Mouse (Mus musculus) embryonic facial prominence, embryonic 13.5 days (tissue): ENCODE results near the gene Ngdn. TPM values are rescaled to one million over a fixed set of nuclear protein-coding genes. Genes with fewer than 3 reads are reported as not detected.
A peak's percentile ranks its signal among the peaks of the same experiment; 100 is the strongest.
"Not testable (repeated sequence)": the region's sequence is repeated elsewhere in the genome, so short reads cannot be mapped to it uniquely, and the experiment has no call there.

Source experiments
- ATAC-seq: fragments of 200-750 bp; cut with Nextera tagmentation; 2 replicates; pipeline ENCODE4 v1.8.0; 2017; ENCODE audit warnings: low read depth; ENCODE audit not compliant: insufficient number of reproducible peaks, insufficient read depth, low FRiP score, low TSS enrichment
- H3K27ac ChIP-seq: fragments of 300-500 bp; sonication (generic); 2 replicates; pipeline ENCODE4 v1.5.1; 2015; ENCODE audit warnings: moderate library complexity, mild to moderate bottlenecking, inconsistent platforms
- H3K27me3 ChIP-seq: fragments of 300-500 bp; sonication (generic); 2 replicates; pipeline ENCODE4 v1.6.1; 2015; ENCODE audit warnings: mild to moderate bottlenecking, inconsistent platforms
- H3K36me3 ChIP-seq: fragments of 300-500 bp; sonication (generic); 2 replicates; pipeline ENCODE4 v1.6.1; 2015; ENCODE audit warnings: mild to moderate bottlenecking, inconsistent platforms
- H3K4me1 ChIP-seq: fragments of 300-500 bp; sonication (generic); 2 replicates; pipeline ENCODE4 v1.6.1; 2015; ENCODE audit warnings: inconsistent platforms
- H3K4me2 ChIP-seq: fragments of 300-500 bp; sonication (generic); 2 replicates; pipeline ENCODE4 v1.6.1; 2015; ENCODE audit warnings: moderate library complexity, mild to moderate bottlenecking, inconsistent platforms
- H3K4me3 ChIP-seq: fragments of 300-500 bp; sonication (generic); 2 replicates; pipeline ENCODE4 v1.5.1; 2015; ENCODE audit warnings: mild to moderate bottlenecking, inconsistent platforms
- H3K9ac ChIP-seq: fragments of 300-500 bp; sonication (generic); 2 replicates; pipeline ENCODE4 v1.6.1; 2015; ENCODE audit warnings: mild to moderate bottlenecking, inconsistent platforms
- H3K9me3 ChIP-seq: fragments of 300-500 bp; sonication (generic); 2 replicates; pipeline ENCODE4 v1.6.1; 2016; ENCODE audit warnings: inconsistent platforms
- WGBS: fragments of 180-500 bp; shearing (Covaris S2); methylation state at CpG from one replicate; pipeline ENCODE4 v1.1.7; 2015; ENCODE audit warnings: mixed read lengths; 5-methylcytosine and 5-hydroxymethylcytosine counted together
- polyA plus RNA-seq: library from polyadenylated mRNA; unstranded; fragments of >200 nt; fragmentation: Nextera tagmentation; extraction: Ambion mirVana; gene quantifications from 2 replicates; pipeline ENCODE4 v1.2.1, GENCODE M21; 2015

Ngdn gene
- polyA plus RNA-seq: 82.4 and 84.5 TPM in 2 replicates

DNA sequence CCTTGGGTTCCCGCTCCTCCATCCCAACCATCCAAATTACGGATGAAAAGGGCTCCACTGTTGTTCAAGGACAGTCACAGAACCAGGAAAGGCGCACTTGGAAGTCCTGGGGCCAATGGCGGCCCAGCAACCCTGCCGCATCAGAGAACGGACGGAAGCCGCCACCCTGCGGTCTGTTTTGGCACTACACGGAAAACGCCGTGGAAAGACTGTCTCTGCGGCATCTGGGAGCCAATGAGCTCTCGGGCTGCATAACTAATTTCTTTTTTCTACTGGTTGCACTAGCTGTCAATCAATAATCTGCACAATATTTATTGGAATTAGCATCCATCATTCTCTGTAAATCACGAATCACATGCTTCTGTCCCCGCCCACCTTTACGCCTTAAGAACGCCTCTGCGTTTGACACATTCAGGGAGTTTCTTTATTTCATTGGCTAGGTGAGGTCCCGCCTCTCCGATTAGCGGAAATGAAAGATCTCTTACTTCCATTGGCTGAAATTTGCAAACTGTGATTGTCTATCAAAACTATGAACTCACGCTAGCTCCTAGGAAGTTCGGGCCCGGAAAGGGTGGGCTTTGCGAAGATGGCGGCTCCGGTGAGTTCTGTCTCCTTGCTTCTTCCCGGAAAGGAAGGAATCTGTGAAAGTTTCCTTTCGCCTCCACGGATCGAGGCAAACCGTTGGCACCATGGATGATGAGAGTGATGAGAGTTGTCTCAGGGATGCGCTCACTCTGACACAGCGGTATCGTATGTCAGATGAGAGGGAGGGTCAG is at the start of gene Ngdn:
Gene Ngdn (plus strand): TSS at position 464 of the 776 bp plus-strand sequence.
- Histone ChIP-seq H3K4me1 (no peaks in the 10 kb centered on the region), H3K9ac (peak within 1 kb of the TSS; percentile 91), H3K4me2 (peak within 1 kb of the TSS; percentile 83), H3K27me3 (no peaks in the 10 kb centered on the region), H3K27ac (peak within 1 kb of the TSS; percentile 95), H3K9me3 (no peaks in the 10 kb centered on the region), H3K36me3 (peaks cover 18% of the 10 kb centered on the region), H3K4me3 (peak within 1 kb of the TSS; percentile 86)
- ATAC-seq: peak; percentile 95
- under 1% methylated on average over 36 of the region's 36 CpGs for WGBS

DNA sequence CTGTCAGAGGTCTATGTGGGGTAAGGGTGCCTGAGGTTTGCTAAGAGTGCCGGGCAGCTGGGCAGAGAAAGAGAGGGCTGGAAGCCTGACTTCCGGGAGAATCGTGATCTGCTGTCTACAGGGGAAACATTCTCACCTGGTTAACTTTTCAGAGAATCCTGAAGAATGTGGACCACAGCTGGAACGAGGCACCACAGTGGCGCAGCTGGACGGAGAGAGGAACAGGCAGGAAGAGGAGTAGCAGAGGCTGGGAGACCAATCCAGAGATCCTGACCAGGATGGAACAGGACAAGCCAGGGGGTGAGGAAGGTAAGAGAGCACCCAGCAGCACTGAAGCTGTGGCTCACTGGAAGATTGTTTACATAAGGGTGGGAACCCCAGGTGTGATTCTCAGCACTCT is 49.6 kb upstream of the Ngdn start:
- H3K27ac ChIP-seq: no peak overlapping the region
- H3K27me3 ChIP-seq: no peaks in the 10 kb centered on the region
- no peak overlapping the region for H3K4me2 ChIP-seq
- no peak overlapping the region for H3K9ac ChIP-seq
- H3K36me3 ChIP-seq: no peaks in the 10 kb centered on the region
- H3K4me3 ChIP-seq: no peak overlapping the region
- 0 out of 2 replicates have a peak, but pooled peaks cover 3% of the 10 kb centered on the region for H3K4me1 ChIP-seq
- no peaks in the 10 kb centered on the region for H3K9me3 ChIP-seq
- no peak for ATAC-seq
- WGBS: 59% methylated on average over 6 of the region's 6 CpGs

DNA sequence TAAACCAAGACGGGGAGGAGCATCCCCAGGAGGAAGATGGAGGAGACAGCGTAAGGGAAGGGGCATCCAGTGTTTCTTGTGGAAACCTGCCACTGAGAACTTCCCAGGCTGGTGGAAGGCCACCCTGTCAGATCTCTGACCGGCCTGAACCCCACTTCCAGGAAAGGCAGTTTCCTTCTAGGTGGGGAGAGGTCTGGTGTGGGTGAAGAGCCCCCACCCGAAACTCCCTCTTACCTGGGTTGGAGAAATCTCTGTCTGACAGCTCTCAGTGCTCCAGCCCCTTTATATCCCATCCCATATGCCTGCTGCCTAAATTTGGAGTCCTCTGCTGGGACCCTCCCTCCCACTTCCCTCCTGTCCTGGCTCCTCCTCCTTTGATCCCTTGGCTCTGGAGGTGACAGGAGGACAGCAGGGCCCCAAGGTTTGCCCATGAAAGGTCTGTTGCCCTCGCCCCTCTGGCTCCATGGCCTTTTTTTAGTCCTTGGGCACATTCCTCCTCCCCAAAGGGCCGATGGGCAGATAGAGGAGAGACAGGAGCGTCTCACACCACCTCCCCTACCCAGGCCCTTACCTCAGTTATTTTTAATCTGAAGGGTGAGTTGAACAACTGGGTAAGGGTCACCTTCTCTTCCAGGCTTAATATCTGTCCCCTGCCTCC is 48.8 kb upstream of the Ngdn start, which contains the start of gene Myh6:
Gene Myh6 (minus strand): TSS at position 608 of the 658 bp plus-strand sequence.
- Histone ChIP-seq H3K9me3 (no peaks in the 10 kb centered on the region), H3K9ac (no peak within 1 kb of the TSS), H3K4me3 (no peak within 1 kb of the TSS), H3K36me3 (no peaks in the 10 kb centered on the region), H3K27ac (no peak within 1 kb of the TSS), H3K27me3 (no peaks in the 10 kb centered on the region), H3K4me1 (no peaks in the 10 kb centered on the region), H3K4me2 (no peak within 1 kb of the TSS)
- no peak for ATAC-seq
- 71% methylated on average over 7 of the region's 7 CpGs for WGBS

DNA sequence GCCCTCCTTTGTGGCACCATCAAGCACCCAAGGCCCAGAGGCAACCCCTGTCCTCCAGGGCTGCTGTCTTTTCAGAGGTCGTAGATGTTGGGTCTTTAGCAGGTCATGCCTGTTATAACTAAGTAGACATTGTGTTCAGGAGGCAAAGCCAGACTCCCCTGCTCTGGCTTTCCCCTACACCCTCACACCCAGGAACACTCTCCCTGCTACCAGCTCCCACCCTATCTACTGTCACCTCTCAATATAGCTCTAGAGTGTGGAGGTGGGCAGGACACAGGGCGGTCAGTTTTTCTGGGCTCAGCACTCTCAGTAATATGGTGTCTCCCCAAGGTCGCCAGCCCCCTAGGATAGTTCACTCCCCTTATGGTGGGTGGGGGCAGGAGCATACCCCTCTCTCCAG is 47.4 kb upstream of the Ngdn start:
- no peak overlapping the region for H3K4me2 ChIP-seq
- 83% methylated on average over 3 of the region's 3 CpGs for WGBS
- H3K9me3 ChIP-seq: no peaks in the 10 kb centered on the region
- no peaks in the 10 kb centered on the region for H3K36me3 ChIP-seq
- no peak overlapping the region for H3K9ac ChIP-seq
- no peak for ATAC-seq
- no peak overlapping the region for H3K27ac ChIP-seq
- H3K27me3 ChIP-seq: no peaks in the 10 kb centered on the region
- no peak overlapping the region for H3K4me3 ChIP-seq
- H3K4me1 ChIP-seq: no peaks in the 10 kb centered on the region

DNA sequence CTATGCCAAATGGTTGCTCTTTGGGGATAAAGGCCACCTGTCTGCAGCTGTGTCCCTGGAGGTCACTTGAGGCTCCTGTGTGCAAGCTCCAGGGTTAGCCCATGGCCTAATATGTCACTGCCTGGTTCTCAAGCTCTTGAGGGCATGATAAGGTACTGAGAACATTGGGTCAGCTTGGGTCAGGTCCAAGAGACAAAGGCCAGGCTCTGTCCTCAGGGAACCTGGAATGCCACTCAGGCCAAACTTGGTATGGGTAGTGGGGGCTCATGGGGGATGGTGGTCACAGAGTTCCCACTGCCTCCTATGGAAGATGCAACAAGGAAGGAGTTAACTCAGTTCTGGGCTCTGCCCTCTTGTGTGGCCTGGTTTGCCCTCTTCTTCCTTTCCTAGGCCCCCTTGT is 46.9 kb upstream of the Ngdn start:
- Histone ChIP-seq H3K27ac (no peak overlapping the region), H3K4me3 (no peak overlapping the region), H3K27me3 (no peaks in the 10 kb centered on the region), H3K4me1 (no peaks in the 10 kb centered on the region), H3K9me3 (no peaks in the 10 kb centered on the region), H3K4me2 (no peak overlapping the region), H3K9ac (no peak overlapping the region), H3K36me3 (no peaks in the 10 kb centered on the region)
- no peak for ATAC-seq

DNA sequence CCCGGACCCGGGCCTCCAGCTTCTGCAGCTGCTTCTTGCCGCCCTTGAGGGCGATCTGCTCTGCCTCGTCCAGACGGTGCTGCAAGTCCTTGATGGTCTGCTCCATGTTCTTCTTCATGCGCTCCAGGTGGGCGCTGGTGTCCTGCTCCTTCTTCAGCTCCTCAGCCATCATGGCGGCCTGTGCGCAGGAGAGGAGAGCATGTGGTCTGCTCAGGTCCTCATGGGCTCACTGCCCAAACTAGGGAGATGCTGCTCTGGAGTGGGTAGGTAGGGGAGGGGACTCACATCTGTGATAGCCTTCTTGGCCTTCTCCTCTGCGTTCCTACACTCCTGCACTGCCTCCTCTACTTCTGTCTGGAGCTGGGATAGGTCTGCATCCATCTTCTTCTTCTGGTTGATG is 42.5 kb upstream of the Ngdn start:
- not testable (repeated sequence) for H3K36me3 ChIP-seq, H3K27ac ChIP-seq, ATAC-seq, H3K4me1 ChIP-seq, H3K9ac ChIP-seq, H3K27me3 ChIP-seq, H3K4me2 ChIP-seq, H3K4me3 ChIP-seq, H3K9me3 ChIP-seq
- WGBS: 86% methylated on average over 9 of the region's 11 CpGs

DNA sequence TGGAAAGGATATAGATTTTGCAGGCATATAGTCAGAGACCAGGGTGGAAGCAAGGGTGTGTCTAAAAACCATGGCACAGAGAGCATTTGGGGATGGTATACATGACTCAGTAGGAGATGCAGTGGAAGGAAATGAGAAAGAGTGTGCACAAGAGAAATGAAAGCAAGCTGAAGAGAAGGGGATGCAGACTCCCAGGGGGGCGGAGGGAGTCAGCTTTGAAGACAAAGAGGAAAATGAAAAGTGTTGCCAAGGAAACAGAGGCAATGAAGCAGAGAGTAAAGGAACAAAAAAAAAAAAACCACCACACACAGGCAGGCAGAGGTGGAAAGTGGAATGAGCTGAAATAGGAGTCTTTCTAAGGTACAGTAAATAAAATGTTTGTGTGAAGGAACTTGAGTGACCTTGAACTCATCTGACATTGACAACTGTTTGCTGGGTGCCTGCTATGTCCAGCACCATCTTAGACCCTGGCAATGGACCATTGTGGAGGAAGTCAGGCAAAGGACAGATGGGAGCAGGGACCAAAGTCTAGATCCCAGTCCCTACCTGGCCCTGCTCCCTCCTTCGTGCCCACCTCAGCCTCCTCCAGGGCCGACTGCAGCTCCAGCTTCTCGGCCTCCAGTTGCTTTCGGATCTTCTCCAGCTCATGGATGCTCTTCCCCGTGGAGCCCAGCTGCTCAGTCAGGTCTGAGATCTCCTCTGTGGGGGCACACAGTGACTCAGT is 41.0 kb upstream of the Ngdn start:
- Histone ChIP-seq H3K4me1 (no peaks in the 10 kb centered on the region; the same call in 1 of the 2 replicates), H3K4me3 (no peak overlapping the region), H3K27ac (no peak overlapping the region), H3K9ac (no peak overlapping the region), H3K36me3 (no peaks in the 10 kb centered on the region), H3K27me3 (peaks cover 4% of the 10 kb centered on the region; the same call in 1 of the 2 replicates), H3K4me2 (no peak overlapping the region), H3K9me3 (no peaks in the 10 kb centered on the region)
- no peak for ATAC-seq
- WGBS: 74% methylated on average over 6 of the region's 6 CpGs

DNA sequence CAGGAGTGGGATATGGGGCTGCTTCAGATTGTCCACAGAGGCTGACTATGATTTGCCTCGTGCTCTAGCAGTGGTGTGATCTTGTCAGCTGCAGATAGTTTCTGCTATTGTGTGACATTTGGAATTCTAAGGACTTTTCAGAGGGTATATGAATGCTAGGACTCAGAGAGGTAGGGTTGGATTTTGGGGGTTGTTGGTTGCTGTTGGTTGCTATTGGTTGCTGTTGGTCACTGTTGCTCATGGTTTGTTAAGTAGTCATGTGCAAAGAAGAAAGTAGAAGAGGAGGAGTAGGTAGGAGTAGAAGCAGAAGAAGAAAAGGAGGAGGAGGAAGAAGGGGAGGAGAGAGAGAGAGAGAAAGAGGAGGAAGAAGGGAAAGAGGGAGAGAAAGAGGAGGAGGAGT is 38.6 kb upstream of the Ngdn start, which contains the start of gene Gm17428:
Gene Gm17428 (plus strand): TSS at position 301 of the 400 bp plus-strand sequence.
- no peak within 1 kb of the TSS for H3K27ac ChIP-seq
- H3K4me3 ChIP-seq: no peak within 1 kb of the TSS
- H3K9ac ChIP-seq: no peak within 1 kb of the TSS
- peaks cover 4% of the 10 kb centered on the region; the same call in 1 of the 2 replicates for H3K27me3 ChIP-seq
- no peaks in the 10 kb centered on the region for H3K36me3 ChIP-seq
- H3K4me2 ChIP-seq: no peak within 1 kb of the TSS
- WGBS: 59% methylated on average over 1 of the region's 1 CpGs
- H3K4me1 ChIP-seq: no peaks in the 10 kb centered on the region; the same call in 1 of the 2 replicates
- no peaks in the 10 kb centered on the region for H3K9me3 ChIP-seq
- ATAC-seq: no peak

DNA sequence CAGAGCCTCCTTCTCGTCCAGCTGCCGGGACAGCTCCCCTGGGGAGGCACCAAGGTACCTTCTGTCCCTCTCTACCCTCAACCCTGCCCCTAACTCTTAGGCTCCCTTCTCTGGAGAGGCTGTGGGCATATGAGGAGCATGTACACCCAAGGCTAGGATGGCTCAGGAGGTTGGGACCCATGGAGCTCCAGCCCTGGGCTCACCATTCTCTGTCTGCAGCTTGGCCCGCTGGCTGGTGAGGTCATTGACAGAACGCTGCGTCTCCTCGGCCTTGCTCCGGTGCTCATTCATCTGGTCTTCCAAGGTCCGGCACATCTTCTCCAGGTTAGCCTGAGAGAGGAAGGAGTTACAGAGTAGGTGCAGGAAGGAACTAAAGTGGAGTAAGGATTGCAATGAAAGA is 36.6 kb upstream of the Ngdn start:
- ATAC-seq: no peak
- no peaks in the 10 kb centered on the region for H3K36me3 ChIP-seq
- H3K4me1 ChIP-seq: no peaks in the 10 kb centered on the region; the same call in 1 of the 2 replicates
- no peaks in the 10 kb centered on the region for H3K9me3 ChIP-seq
- 88% methylated on average over 8 of the region's 8 CpGs for WGBS
- peaks cover 4% of the 10 kb centered on the region; the same call in 1 of the 2 replicates for H3K27me3 ChIP-seq
- H3K27ac ChIP-seq: no peak overlapping the region
- no peak overlapping the region for H3K4me2 ChIP-seq
- H3K4me3 ChIP-seq: no peak overlapping the region
- no peak overlapping the region for H3K9ac ChIP-seq

DNA sequence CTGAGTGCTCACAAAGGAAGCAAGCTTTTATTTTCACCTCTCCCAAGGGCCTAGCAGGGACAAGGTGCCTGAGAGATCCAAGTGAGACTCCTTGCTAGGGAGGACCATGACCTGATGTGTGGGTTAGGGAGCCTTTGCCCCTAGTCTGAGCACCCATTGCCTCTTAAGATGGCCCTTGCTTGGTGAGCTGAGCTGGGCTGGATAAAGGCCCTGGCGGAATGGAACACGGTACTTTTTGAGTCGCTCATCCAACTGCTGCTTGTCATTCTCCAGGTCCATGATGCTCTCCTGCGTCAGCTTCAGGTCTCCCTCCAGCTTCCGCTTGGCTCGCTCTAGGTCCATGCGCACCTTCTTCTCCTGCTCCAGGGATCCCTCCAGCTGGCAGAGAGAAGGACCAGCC is 33.3 kb upstream of the Ngdn start:
- Histone ChIP-seq H3K9me3 (no peaks in the 10 kb centered on the region), H3K4me3 (no peak overlapping the region), H3K4me2 (no peak overlapping the region), H3K27ac (no peak overlapping the region), H3K9ac (no peak overlapping the region), H3K27me3 (no peaks in the 10 kb centered on the region), H3K36me3 (no peaks in the 10 kb centered on the region), H3K4me1 (no peaks in the 10 kb centered on the region)
- WGBS: 95% methylated on average over 7 of the region's 7 CpGs
- no peak for ATAC-seq

DNA sequence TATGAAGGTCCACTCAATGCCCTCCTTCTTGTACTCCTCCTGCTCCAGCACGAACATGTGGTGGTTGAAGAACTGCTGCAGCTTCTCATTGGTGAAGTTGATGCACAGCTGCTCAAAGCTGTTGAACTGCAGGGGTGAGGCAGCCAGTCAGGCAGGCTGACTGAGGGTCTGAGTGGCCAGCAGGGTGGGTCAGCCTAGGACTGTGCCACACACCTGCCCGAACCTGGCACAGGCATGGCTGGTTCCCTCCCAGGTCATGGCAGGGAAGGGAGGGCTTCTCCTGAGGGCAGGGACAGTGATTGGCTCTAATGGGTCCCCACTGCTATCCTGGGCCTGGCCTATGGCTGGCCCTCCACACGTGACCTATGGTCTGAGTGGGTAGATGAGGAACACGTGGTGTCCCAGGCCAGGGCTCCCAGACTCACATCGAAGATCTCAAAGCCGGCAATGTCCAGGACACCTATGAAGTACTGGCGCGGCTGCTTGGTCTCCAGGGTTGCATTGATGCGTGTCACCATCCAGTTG is 26.8 kb upstream of the Ngdn start:
- H3K36me3 ChIP-seq, H3K27me3 ChIP-seq, H3K27ac ChIP-seq, H3K9ac ChIP-seq, H3K4me3 ChIP-seq, H3K4me1 ChIP-seq, H3K4me2 ChIP-seq, H3K9me3 ChIP-seq: not testable (repeated sequence)
- 86% methylated on average over 9 of the region's 9 CpGs for WGBS
- peak; percentile 58; the same call in 1 of the 2 replicates for ATAC-seq
